Mouse (Mus musculus): ENCODE results near the gene Nepn.

Nepn gene

DNA sequence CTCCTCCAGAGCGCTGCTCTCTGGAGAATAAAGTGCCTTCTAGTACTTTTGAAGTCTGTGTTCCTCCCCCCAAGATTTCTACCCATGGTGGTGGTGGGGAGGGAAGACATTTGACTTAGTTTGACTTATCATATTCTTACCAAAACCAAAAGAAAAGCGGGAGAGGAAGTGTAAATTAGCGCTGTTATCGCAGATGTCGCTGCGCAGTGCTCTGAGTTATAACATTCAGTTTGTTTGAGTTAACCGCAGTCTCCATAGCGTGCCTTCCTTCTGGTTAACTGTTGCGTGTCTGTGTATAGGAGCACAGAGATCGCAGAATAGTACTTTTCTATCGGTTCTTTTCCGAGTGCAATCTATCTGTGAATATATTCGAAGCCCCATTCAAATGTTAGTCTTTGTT is 16.4 kb downstream of the Nepn start:
- DNase-seq (ENCODE audit: low spot score in 2 of 2), result no peak

DNA sequence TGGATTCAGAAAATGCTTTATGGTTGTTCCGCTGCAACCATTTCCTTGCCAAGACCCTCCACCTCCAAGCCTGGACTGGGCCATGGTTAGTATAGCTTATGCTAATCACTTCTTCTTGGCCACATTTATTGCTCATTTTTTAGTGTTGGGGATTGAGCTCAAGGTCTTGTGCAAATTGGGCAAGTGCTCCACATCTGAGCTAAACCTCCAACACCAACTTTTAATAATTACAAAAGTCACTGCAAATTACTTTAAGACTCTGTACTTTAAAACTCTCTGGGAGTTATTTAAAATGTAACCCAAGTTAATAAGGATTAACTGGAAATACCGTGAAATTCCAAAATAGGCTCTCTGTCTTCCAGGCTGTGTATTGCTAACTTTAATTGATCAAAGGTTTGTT is 18.8 kb downstream of the Nepn start:
- no peak for DNase-seq (ENCODE audit: low spot score in 2 of 2)

DNA sequence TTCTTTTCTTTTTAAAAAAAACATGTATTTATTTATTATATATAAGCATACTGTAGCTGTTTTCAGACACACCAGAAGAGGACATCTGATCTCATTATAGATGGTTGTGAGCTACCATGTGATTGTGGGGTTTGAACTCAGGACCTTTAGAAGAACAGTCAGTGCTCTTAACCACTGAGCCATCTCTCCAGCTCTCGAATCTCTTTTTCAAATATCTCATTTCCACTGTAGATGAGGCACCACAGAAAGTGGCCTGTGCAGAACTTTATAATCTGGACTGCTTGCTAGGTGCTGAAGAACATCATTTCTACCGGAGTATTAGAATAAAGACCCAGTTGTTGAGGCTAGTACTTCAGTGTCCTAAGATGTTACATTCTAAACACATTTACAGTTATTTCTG is 26.2 kb downstream of the Nepn start:
- no peak for DNase-seq (ENCODE audit: low spot score in 2 of 2)

DNA sequence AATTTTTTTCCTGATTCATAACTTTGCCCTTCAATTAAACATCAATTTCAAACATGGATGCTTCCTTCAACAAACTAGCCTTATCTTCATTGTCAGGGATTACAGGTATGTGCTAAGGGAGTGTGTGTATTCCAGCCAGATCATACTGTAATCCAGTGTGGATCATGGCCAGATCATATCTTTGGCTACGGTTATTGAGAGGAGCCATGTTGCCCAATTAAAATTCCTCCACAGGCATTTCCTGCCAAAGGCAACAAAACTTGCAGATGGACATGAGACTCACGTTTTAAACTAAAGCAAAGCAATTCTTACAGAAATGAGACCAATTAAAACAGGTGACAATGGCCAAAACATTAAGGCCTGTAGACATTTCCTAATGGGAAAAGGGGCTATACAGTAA is 27.7 kb downstream of the Nepn start:
- no peak for DNase-seq (ENCODE audit: low spot score in 2 of 2)

DNA sequence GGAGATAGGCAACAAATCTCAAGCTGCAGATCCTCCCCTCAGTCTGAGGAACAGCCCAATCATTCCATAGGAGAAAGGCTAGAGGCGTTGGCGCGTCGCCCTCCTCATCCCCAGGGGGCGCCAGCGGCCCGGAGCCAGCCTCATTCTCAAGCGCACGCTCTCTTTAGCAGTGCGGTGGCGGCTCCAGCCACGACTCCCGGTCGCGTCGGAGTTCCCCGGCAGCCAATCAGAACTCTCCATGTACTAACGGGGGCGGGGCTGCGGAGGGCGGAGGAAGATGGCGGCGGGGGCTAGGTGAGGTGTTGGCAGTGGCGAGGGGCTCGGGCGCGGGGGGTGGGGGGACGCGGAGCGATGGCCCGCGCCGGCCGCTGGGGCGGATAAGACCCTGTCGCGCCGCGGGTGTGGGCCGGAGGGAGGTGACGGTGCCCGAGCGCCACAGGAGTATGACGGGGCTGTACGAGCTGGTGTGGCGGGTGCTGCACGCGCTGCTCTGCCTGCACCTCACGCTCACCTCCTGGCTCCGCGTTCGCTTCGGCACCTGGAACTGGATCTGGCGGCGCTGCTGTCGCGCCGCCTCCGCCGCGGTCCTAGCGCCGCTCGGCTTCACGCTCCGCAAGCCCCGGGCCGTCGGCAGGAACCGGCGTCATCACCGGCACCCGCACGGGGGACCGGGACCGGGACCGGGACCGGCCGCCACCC is 28.7 kb downstream of the Nepn start, which contains the start of gene Nus1:
Gene Nus1, plus strand, starts transcription at position 249 of the 699 bp plus-strand sequence.
- DNase-seq (ENCODE audit: low spot score in 2 of 2), result peak; percentile 93 to 95

DNA sequence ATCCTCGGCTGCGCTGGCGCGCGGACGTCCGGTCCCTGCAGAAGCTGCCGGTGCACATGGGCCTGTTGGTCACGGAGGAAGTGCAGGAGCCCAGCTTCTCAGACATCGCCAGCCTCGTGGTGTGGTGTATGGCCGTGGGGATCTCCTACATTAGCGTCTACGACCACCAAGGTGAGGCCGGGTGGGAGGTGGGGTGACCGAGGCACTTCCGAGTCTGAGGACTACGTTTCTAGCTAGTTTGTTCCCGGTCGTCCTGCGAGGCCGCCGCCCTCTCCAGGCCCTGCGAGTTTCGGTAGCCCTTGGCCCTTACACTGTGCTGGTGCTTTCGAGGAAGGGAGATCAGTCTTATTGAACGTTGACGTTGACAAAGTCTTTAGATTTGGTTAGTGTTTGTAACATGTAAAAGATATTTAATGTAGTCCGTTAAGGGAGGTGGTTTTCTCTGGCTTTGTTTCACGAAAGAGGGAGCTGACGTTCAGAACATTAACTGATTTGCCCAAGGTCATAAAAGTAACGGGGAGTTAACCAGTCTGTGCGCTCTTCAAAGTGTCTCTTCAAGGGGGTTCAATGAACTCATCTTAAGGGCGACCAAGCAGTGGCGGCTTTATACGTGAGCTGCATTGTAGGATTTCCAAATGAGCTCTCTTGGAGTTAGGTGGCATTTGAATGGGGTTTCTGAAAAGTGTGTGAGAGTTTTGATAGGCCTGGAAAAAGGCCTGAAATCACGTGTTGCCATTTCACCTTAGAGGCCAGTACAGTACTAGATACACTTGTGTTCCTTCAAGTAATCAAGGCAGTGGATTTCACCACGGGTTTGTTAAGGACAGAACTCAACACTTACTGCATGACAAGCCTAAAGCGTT is 29.5 kb downstream of the Nepn start:
- DNase-seq (ENCODE audit: low spot score in 2 of 2), result no peak

DNA sequence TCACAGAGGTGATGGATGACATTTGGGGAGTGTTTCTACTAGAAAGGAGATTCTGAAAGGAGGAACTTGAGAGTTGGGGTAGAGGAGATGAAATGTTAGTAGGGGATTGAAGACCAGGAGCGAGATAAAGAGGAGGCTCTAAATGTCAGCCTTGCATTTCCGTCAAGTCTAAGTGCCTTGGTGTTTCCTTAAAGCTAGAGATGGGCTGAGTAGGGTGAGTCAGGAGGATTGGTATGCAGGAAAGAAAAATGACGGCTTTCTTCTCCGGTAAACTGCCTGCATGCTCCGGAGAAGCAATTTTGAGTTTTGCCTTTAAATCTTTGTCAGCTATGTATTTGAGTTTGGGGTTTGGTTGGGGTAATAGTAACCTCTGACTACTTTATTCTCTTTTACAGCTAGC is 30.2 kb downstream of the Nepn start:
- DNase-seq (ENCODE audit: low spot score in 2 of 2), result no peak

DNA sequence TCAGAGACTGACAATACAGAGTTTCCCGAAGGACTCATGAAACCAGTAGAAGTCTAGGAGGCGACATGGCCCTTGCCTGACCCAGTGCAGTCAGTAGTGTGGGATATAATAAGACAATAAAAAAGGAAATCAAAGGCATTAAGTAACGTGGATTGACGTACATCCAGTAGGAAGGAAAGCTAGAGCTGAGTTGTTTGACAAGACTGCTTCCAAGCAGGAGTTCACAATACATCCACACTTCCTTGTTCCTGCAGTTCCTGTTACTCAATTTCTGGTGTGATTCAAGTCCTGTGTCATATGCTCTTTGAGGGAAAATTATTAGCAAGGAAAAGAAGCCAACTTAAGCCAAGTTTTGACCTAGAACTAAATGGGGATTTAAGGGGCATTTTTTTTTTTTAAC is 30.6 kb downstream of the Nepn start:
- no peak for DNase-seq (ENCODE audit: low spot score in 2 of 2)

DNA sequence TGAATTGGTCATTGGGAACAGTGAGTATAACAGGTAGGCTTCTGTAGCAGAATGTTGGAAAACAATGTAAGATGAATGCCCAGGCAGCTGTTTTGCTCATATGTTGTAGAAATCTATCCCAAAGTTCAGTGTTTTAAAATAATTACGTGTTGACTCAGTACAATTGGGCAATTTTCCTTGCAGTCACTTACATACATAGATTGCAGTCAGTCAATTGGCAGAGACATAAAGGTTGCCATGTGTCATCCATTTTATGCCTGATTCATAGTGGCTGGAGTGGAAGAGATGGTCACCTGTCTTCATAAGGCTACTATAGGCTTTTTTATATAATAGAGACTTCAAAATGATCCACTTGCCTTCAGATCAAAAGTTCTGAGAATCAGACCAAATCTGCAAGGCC is 31.8 kb downstream of the Nepn start:
- DNase-seq (ENCODE audit: low spot score in 2 of 2), result no peak

DNA sequence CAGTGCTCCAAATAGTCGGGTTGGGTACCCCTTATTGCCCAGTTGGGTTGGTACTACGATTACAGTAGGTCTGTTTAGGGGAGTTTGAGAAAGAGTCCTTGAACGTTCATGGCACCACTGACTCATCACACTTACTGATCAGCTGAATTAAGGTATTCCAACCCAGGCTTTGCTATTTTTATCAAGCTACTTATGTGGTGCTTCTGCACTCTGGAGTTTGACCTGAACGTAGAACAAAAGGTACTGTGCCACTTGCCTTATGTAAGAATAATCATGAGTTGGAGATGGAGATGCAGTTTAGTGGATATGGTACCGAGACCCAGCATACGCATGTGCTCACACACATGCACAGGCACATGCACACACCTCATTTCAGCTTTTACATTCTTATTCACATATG is 32.9 kb downstream of the Nepn start:
- no peak for DNase-seq (ENCODE audit: low spot score in 2 of 2)

DNA sequence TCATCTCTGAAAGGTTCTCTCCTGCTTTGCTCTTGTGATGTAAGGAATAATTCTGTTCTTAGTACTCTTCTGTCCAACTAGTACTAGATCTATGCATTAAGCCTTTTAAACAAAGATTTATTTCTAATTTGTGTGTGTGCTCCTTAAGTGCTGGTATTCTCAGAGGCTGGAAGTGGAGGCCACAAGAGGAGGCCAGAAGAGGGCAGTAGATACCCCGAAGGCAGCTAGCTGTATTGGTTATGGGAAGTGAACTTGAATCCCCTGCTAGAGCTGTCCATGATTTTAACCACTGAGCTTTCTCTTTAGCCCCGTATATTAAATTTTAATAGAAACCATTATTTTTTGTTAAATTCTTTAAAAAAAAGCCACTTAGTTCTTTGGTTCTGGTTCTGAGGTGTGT is 34.3 kb downstream of the Nepn start:
- DNase-seq (ENCODE audit: low spot score in 2 of 2), result peak; percentile 8 to 18

DNA sequence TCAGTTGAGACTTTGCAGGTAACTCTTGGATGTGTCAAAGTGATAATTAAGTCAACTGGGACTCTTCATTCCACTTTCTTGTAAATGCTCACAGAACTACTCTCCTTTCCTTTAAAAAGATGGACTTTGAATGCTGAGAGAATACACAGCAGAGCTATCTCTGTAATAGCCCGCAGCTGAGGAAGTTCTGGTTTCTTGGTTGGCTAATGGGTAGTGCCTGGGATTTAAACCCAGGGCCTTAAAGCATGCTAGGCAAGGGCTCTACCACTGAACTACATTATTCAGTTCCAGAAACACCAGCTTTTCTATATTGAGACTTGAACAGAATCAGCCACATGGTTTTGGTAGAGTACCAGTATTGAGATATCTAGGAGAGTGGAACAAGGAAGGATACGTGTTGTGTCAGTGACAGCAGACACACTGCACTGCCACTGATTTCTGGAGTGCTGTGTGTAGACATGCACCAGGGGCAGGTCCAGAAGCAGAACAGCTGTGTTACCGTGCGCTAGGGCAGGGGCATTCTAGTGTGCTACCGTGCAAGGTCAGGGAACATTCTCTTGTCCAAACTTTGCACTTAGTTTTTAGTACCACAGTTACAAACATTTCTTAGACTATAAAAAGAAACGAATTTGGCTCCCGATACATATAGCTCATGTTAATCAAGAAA is 37.7 kb downstream of the Nepn start:
- no peak for DNase-seq (ENCODE audit: low spot score in 2 of 2)

DNA sequence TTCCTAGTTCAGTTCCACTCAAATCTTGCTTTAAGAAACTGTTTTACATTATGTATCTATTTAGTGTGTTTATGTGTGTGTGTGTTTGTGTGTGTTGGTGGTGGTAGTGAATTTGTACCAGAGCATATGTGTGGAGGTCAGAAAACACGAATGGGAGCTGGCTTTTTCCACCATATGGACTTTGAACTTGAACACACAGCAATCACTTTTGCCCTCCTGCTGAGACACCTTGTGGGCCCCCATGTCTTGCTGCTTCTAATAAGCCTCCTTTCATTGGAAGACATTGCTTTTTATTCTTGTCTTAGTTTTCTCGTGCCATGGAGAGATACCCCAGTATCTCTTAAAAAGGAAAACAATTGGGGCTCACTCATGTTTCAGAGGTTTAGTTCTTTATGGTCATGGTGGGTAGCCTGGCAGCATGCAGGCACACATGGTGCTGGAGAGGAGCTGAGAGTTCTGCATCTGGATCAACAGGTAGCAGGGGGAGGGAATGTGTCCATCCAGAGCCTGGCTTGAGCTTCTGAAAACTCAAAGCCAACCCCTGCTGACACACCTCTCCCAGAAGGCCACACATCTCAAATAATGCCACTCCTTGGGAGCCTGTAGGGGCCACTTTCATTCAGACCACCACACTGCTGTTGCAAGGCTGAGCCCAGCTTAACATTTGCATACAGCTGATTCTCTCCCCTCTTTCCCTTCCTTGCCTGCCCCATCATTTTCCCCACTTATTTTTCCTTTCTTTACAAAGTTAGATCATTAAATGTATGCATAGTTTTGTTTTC is 39.1 kb downstream of the Nepn start:
- no peak for DNase-seq (ENCODE audit: low spot score in 2 of 2)

DNA sequence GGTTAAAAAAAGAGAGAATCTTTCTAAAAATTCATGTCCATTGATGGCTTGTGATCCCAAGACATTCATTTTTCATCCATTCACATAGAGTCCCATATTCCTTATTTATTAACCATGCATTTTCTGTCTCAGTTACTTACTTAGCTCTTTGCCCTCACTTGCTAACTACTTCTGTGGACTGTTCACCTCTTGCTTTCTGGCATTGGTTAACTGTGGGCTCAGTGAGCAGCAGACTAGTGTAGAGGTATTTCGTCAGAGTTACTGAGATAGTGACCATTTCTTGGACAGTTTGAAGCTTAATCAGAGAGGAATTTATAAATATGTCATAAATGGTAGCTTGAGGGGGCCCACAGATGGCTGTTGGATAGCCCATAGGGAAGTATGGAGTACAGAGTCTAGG is 42.2 kb downstream of the Nepn start:
- DNase-seq (ENCODE audit: low spot score in 2 of 2), result no peak

DNA sequence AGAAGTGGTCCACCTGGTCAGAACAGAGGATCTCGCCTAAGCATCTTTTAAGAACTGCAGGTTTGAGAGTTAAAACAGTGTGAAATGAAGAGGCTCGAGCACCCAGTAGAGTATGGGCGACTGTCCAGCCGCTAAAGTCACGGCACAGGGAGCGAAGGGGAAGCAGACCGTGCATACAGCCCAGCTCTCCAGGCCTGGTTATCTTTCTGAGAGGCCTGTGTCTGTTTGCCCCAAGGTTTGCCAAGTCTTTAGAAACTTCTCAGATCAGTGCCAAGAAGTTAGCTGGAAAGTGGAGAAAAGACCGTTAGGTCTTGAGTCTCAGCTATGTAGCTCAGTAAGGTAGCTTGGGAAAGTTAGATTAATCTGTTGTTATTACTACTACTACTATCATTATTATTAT is 46.1 kb downstream of the Nepn start:
- DNase-seq (ENCODE audit: low spot score in 2 of 2), result no peak

Data from spleen, postnatal 36 days (tissue).